ENCODE assay signal across 1 mouse cellular context in the genomic region with DNA sequence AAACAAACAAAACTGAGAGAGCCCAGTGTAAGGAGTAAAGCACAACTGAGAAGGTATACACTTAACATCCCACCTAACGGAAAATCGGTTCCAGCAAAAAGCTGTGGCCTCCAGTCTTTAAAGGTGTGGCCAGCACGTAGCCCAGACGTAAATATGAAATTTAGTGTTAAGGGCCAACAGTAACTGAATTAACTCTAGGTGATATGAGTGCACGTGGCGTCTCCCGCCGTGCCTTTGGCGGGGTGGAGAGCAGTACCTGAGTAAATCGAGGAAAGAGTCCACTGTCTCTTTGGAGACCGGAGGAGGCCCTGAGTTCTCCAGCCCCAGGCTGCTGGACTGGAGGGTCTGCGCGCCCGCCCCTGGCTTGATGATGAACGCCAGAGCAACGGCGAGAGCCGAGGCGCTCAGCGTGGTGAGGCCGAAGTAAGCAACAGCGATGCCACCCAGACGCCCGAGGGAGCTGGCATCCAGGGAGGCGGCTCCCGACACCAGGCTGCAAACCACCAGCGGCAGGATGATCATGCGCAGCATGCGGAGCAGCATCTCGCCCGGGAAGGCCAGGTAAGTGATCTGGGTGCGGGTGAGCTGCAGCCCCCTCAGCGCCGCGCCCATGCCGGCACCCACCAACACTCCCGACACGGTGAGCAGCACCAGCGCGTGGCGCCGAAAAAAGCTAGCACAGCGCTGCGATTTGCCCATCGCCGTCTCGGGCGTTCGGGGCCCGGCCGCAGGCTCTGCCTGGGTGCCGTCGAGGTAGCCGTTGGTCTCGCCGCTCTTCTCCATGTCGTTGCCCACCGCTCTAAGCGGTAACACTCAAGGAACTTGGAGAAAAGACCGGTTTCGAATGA.
TF ChIP-seq lines count a peak whose summit lies in the region.

No protein-coding gene starts in this region.

TF ChIP-seq in CH12.LX, 34 proteins besides CTCF, POLR2A, EP300 and RAD21 (continued from another document):
- 0 out of 2 replicates have a peak, but pooled peaks have one; percentile 12 for TF ChIP-seq HCFC1 (IDR thresholded peaks at IDR 0.05; ENCODE audit: low read depth, low read length)
- no peak for TF ChIP-seq ZNF384 (IDR thresholded peaks at IDR 0.05; ENCODE audit: low read depth, low read length)
- TF ChIP-seq JUND (conservative IDR thresholded peaks at IDR 0.05; ENCODE audit: low read depth, low read length): no peak
- TF ChIP-seq SIN3A (IDR thresholded peaks at IDR 0.05; ENCODE audit: low read length): peak; percentile 73
- TF ChIP-seq ETS1 (conservative IDR thresholded peaks at IDR 0.05; ENCODE audit: low read depth, low read length): no peak
- no peak for TF ChIP-seq CHD2 (IDR thresholded peaks at IDR 0.05; ENCODE audit: low read length)
- peak; percentile 78 for TF ChIP-seq MAX (IDR thresholded peaks at IDR 0.05; ENCODE audit: low read length)
- TF ChIP-seq NRF1 (IDR thresholded peaks at IDR 0.05; ENCODE audit: low read depth, low read length): peak; percentile 52
- TF ChIP-seq E2F4 (IDR thresholded peaks at IDR 0.05; ENCODE audit: insufficient replicate concordance, low read depth, low read length): no peak
- TF ChIP-seq ZC3H11A (IDR thresholded peaks at IDR 0.05; ENCODE audit: low read depth, low read length): no peak
- TF ChIP-seq MXI1 (IDR thresholded peaks at IDR 0.05; ENCODE audit: low read depth, low read length): peak; percentile 80
- peak; percentile 81; the same call in 1 of the 2 replicates for TF ChIP-seq MYC (IDR thresholded peaks at IDR 0.05; ENCODE audit: low read depth, low read length)
- TF ChIP-seq BHLHE40 (IDR thresholded peaks at IDR 0.05; ENCODE audit: low read depth, low read length): peak; percentile 57
- TF ChIP-seq USF1 (IDR thresholded peaks at IDR 0.05; ENCODE audit: low read depth, low read length): no peak
- TF ChIP-seq TBP (conservative IDR thresholded peaks at IDR 0.05; ENCODE audit: low read depth, low read length): no peak
- TF ChIP-seq MAFK (IDR thresholded peaks at IDR 0.05; ENCODE audit: insufficient replicate concordance, low read length): no peak
- TF ChIP-seq PAX5 (IDR thresholded peaks at IDR 0.05; ENCODE audit: low read length): no peak
- TF ChIP-seq RCOR1 (conservative IDR thresholded peaks at IDR 0.05; ENCODE audit: low read depth, low read length): 0 out of 2 replicates have a peak, but pooled peaks have one; percentile 26
- TF ChIP-seq CHD1 (IDR thresholded peaks at IDR 0.05; ENCODE audit: low read depth, low read length): no peak
- no peak; the same call in 1 of the 2 replicates for TF ChIP-seq UBTF (IDR thresholded peaks at IDR 0.05; ENCODE audit: low read depth, low read length)
TF ChIP-seq in CH12.LX: peak in this region for 12.
